ENCODE assay signal across 8 mouse cellular contexts in the genomic region with DNA sequence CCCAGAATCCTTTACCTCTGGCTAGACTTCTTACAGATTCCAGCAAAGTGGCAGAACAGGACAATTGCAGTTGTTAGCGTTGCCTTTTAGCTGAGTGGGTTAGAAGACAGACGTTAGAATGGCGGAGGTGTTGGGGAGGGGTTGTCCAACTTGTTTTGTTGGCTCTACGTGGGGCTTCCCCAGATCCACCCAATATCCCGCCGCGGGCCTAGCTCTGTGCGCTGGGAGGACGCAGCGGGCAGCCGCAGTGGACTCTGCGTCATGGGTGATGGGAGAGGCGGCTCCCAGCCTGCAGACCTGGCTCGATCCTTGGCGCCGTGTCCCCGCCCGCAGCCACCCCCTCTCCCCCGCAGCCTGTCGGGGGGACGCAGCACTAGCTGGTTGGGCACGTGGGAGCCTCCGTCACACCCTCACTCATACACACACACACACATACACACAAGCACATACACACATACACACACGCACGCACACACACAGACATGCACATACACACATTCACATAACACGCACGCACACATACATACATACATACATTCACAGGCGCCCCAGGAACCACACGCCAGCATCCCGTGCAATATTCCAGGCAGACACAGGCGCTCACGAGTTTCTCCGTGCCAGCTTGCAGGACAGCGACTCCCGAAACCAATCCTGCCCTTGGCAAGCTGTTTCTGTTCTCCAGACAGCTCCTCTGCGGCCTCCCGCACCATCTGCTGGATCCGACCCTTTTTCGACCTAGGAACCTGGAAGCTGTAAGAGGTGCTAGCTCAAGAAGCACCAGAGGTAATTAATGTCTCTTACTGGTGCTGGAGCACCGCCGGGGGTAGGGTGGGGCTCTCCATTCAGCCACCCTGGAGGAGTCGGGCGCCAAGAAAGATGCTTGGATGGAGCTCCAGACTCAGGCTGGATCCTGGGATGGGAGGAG. TPM values are rescaled to one million over a fixed set of nuclear protein-coding genes. Genes with fewer than 3 reads are reported as not detected.
A peak's percentile ranks its signal among the peaks of the same experiment; 100 is the strongest.
DNase-seq lines count a peak whose midpoint lies in the region; ATAC-seq lines count a peak whose summit lies in the region.
"Had no signal": no experiment of that assay in that cellular context is flagged by ENCODE, and none has a peak within 500 bp of the region (broad histone marks: within the 10 kb centered on the region; RNA-seq: fewer than 3 reads in every experiment).

A gene (plus strand): TSS at position 413 of the 925 bp plus-strand sequence.

- intact Hi-C loops in left cerebral cortex, postnatal 4 days (cut with DNase I), result no loop called here

- H3K4me3 ChIP-seq in forebrain, embryonic 14.5 days (ENCODE audit: low read depth, low read length), result peak within 1 kb of the TSS; percentile 58
- peak within 1 kb of the TSS; percentile 65 for H3K4me3 ChIP-seq in midbrain, embryonic 16.5 days (ENCODE audit: low read depth, low read length)

- H3K36me3 ChIP-seq in forebrain, embryonic 14.5 days (ENCODE audit: control insufficient read depth, insufficient read depth, low read length), result no peaks in the 10 kb centered on the region
- no peaks in the 10 kb centered on the region for H3K36me3 ChIP-seq in midbrain, embryonic 16.5 days (ENCODE audit: control insufficient read depth, insufficient read depth, low read length)

- no peaks in the 10 kb centered on the region for H3K9me3 ChIP-seq in forebrain, embryonic 14.5 days (replicated peaks; ENCODE audit: control insufficient read depth, low read length)
- H3K9me3 ChIP-seq in midbrain, embryonic 16.5 days (replicated peaks; ENCODE audit: control insufficient read depth, low read length, poor library complexity, severe bottlenecking), result no peaks in the 10 kb centered on the region

- H3K4me2 ChIP-seq in forebrain, embryonic 14.5 days (ENCODE audit: low read length), result peak within 1 kb of the TSS; percentile 91
- H3K4me2 ChIP-seq in midbrain, embryonic 16.5 days (ENCODE audit: low read length), result peak within 1 kb of the TSS; percentile 84

- under 1% methylated on average over 43 of the region's 43 CpGs for WGBS in forebrain, embryonic 14.5 days
- WGBS in midbrain, embryonic 16.5 days, result under 1% methylated on average over 42 of the region's 43 CpGs

- H3K4me1 ChIP-seq in forebrain, embryonic 14.5 days (ENCODE audit: control insufficient read depth, insufficient read depth, low read length), result no peaks in the 10 kb centered on the region
- H3K4me1 ChIP-seq in midbrain, embryonic 16.5 days (ENCODE audit: control insufficient read depth, insufficient read depth, low read length), result 0 out of 2 replicates have a peak, but pooled peaks cover 2% of the 10 kb centered on the region

- peak; percentile 51 to 80 for DNase-seq in adrenal gland, adult (ENCODE audit: inconsistent age in 2 of 2, low spot score in 1 of 2)
- DNase-seq in forebrain, embryonic 14.5 days (ENCODE audit: low spot score), result peak; percentile 73
- DNase-seq in kidney, adult 11 months, result peak; percentile 36
- peak; percentile 73 for DNase-seq in left cerebral cortex, postnatal 4 days
- DNase-seq in testis, postnatal 14 days (ENCODE audit: low spot score), result peak; percentile 3

- peak within 1 kb of the TSS; percentile 71 for H3K9ac ChIP-seq in forebrain, embryonic 14.5 days (ENCODE audit: low read length)
- peak within 1 kb of the TSS; percentile 73 for H3K9ac ChIP-seq in midbrain, embryonic 16.5 days (ENCODE audit: low read depth, low read length)

- H3K27me3 ChIP-seq in forebrain, embryonic 14.5 days (replicated peaks; ENCODE audit: control insufficient read depth, insufficient read depth, low read length), result no peaks in the 10 kb centered on the region
- no peaks in the 10 kb centered on the region for H3K27me3 ChIP-seq in midbrain, embryonic 16.5 days (ENCODE audit: control insufficient read depth, insufficient read depth, low read depth, low read length)

- peak within 1 kb of the TSS; percentile 77 for H3K27ac ChIP-seq in forebrain, embryonic 14.5 days (ENCODE audit: low read depth, low read length)
- H3K27ac ChIP-seq in midbrain, embryonic 16.5 days (ENCODE audit: low read length), result peak within 1 kb of the TSS; percentile 74

- peak; percentile 80 for ATAC-seq in cerebellum, adult (ENCODE audit: insufficient number of reproducible peaks, low FRiP score, low TSS enrichment)
- peak; percentile 83 for ATAC-seq in forebrain, embryonic 14.5 days
- peak; percentile 91 for ATAC-seq in midbrain, embryonic 16.5 days

RNA-seq across cellular contexts. Expression of the gene that starts here (rescaled TPM):
- polyA plus RNA-seq in forebrain, embryonic 14.5 days (2014; fragmentation: Nextera tagmentation; extraction: Ambion mirVana), result 57.6 and 74.8 TPM in 2 replicates
- total RNA-seq in left cerebral cortex, postnatal 4 days (2021), result 100 to 1,000 TPM; 142 to 157 TPM
- polyA plus RNA-seq in midbrain, embryonic 16.5 days (2015; fragmentation: Nextera tagmentation; extraction: Ambion mirVana), result 67.4 and 70.4 TPM in 2 replicates
- polyA plus RNA-seq: liver, adult 2 months had no signal

Comparison
In these comparisons a context has a peak if more than half of its experiments do, and no peak if none do; other contexts are left out.
1. Peak in every context shown above with its lines: DNase-seq, ATAC-seq, H3K4me3 ChIP-seq and H3K27ac ChIP-seq.
2. DNase-seq: peak in every context shown above with its lines; median percentile 73 in forebrain, embryonic 14.5 days; 73 in left cerebral cortex, postnatal 4 days; 66 in adrenal gland, adult; 36 in kidney, adult 11 months; 3 in testis, postnatal 14 days.